Mouse (Mus musculus): ENCODE measurements around the gene Src.

DNA sequence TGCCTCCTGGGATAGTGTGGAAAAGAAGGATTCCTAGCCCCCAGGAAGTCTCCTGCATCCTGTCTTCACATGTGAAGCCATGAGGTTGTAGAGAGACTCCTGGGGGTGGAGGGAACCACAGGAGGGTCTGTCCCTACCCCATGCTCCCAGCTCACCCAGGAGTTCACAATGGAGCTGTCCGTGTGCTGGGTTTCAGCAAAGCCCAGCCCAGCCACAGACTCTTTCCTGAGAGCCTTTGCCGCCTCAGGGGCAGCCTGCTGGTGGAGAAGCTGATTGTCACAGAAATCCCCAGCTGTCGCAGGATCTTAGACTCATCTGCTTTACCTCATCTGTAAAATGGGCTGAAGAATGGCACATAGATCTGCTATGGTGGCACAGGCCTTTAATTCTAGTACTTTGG, 18.9 kb downstream of the Src start:
- no peak for TF ChIP-seq CTCF (conservative IDR thresholded peaks at IDR 0.05; ENCODE audit: insufficient read depth, insufficient read length, low read depth, low read length)
- no peak for TF ChIP-seq POLR2A (IDR thresholded peaks at IDR 0.05; ENCODE audit: low read depth, low read length)

All from kidney, adult 2 months (tissue).